Mouse (Mus musculus) G1E-ER4 (cell line): ENCODE results near the gene Map3k4. TPM values are rescaled to one million over a fixed set of nuclear protein-coding genes. Genes with fewer than 3 reads are reported as not detected.

Experiments used
- GATA1 ChIP-seq: IDR thresholded peaks from one replicate; pipeline ENCODE4 v1.8.0; 2012; ENCODE audit warnings: low read length, inconsistent platforms
- polyA plus RNA-seq: library from polyadenylated mRNA; stranded (reverse); fragments of >175 nt; gene quantifications from 2 replicates; pipeline ENCODE4 v1.2.3, GENCODE M21; 2012

Gene Map3k4
- polyA plus RNA-seq, 1 experiment: 78.9 TPM

DNA sequence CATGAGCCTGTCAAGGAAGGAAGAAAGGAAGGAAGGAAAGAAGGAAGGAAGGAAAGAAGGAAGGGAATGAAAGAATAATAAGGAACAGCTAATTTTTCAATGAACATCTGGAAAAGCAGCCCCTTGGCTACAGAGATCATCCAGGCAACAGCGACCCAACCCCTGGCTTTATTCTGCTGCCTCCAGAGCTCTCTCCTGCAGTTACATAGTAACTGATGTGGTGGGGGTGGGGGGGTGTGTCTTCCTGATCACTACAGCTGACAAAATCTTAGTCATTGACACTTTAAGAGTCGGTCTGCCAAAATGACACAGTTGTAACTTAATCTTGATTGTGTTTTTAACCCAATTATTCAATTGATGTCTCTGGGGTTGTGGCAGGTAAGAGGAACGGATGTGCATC is 132.3 kb downstream of the Map3k4 start:
- no peak for TF ChIP-seq GATA1

DNA sequence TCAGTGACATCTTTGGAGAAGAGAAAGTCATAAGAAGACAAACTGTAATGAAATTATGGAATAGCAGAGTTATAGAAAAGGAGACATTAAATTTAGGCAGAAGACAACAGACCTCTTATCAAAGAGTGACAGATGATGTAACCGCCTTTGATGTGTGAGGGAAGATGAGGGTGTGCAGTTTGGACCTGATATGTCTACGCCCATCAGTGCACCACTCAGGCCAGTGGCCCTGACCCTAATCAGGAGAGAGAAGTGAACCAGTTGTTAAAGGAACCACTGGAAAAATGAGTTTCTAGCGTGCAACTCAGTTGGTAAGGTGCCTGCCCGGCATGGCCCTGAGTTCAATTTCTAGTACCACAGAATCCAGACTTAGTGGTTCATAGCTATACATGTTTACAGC is 132.7 kb downstream of the Map3k4 start:
- peak; percentile 47 for TF ChIP-seq GATA1

DNA sequence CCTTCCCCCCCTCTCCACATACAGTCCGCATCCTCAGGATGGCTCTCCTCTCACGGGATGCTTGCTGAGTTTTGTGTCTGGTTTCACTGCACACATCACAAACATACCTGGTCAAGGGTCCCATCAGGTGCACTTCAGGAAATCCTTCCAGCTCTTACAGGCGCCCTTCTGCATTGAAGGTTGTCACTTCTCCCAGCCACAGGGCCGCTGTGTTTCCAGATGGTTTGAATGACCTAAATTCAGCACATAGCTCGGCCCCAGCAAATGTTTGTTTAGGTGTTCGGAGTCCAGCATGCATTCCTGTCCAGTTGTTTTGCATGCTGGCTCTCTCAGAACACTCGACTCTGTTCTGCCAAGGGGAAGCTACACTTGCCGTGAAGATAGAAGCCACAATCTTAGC is 134.3 kb downstream of the Map3k4 start:
- no peak for TF ChIP-seq GATA1

DNA sequence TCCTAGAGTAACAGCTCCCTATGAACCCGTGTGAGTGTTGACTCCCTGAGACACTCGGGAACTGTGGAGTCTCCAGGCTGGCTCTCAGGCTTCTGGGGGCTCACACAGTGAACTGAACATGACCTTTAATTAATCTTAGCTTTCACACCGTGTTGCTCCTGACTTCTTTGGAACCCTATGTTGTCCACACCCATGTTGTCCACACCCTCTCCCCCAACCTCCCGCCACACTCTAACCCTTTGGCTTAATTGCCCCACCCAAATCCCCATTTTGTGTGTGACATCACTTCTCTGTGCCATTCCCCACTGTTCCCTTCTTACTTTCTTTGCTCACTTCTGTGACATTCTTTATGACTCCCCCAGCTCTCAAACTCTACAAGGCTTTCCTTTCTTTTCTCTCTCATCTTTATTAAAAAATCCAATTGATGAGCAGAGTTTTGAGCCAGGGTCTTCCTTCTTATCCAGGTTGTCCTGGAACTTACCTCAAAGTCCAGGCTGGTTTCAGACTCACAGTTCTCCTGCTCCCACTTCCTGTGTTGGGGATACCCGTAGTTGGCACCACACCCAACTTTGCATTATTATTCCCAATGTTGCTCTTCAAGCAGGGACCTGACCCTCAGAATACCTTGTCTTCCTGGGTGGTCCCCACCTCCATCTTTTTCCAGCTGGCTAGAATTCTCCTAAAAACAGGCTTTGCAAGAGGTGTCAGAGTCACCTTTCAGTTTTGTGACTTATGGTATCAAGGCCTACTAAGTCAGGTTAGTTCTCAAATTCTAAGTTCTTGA is 135.7 kb downstream of the Map3k4 start:
- no peak for TF ChIP-seq GATA1

DNA sequence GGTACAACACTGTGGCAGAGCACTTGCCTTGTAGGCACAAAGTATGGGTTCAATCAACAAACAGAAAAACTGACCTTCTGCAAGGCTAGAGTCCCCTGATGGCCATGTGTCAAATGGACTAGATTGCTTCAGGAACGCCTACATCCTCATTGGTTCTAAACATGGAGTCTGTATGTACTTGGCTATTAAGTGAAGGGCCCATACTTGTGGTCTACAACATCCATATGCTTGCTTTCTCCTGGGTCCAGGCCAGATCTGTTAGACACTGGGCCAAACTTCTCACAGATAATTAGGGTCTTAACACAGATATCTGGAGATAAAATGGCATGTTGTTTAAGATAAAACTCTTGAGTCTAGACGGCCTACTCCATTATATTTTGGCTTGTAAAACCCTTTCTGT is 138.8 kb downstream of the Map3k4 start:
- TF ChIP-seq GATA1: no peak

DNA sequence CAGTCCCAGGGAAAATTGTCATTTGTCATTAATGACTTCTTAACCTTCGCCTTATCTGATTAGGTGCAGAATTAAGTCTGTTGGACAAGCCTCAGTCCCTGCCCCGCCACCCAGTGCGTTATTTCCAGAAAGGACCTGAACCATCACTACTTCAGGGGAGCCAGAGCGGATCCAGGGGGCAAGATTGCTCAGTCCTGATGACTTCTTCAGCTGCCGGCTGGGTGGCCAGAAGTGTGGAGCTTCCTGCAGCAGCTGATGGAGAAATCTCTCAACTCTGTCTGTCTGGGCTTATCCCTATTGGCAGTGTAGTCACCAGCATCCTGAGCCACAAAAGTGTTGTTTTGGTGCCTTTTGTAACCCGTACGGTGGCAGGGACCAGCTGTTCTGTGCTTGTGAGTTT is 139.3 kb downstream of the Map3k4 start:
- TF ChIP-seq GATA1: no peak

Other genes starting within 250 kb of the Map3k4 start
- gene Agpat4, start 200.1 kb downstream of the Map3k4 start, polyA plus RNA-seq: 5.1 and 6.1 TPM in 2 replicates
- gene Plg, start 59.8 kb upstream of the Map3k4 start, polyA plus RNA-seq: not detected in 2 replicates
- not detected in 2 replicates for gene Slc22a3, start 188.9 kb upstream of the Map3k4 start, polyA plus RNA-seq